Mouse (Mus musculus) layer of hippocampus, postnatal 10 days (tissue): ENCODE data around the gene Gpr174. TPM values are rescaled to one million over a fixed set of nuclear protein-coding genes. Genes with fewer than 3 reads are reported as not detected.
"Not testable (repeated sequence)": the region's sequence is repeated elsewhere in the genome, so short reads cannot be mapped to it uniquely, and the experiment has no call there.

Experiments used
- DNase-seq, 2 experiments: peaks; one replicate each; pipeline ENCODE4 v3.0.0; 2021; ENCODE audit warnings: low spot score in 2 of 2
- long read RNA-seq: library from polyadenylated mRNA; stranded (forward); transcript quantifications from one replicate; pipeline ENCODE4 v2.0.0, GENCODE M21; 2023
- total RNA-seq, 2 experiments: library from RNA; stranded (reverse); gene quantifications; 2 replicates each; pipeline ENCODE4 v1.2.3; 2021

Gene Gpr174
- total RNA-seq = not detected
- long read RNA-seq = 0 reads

DNA sequence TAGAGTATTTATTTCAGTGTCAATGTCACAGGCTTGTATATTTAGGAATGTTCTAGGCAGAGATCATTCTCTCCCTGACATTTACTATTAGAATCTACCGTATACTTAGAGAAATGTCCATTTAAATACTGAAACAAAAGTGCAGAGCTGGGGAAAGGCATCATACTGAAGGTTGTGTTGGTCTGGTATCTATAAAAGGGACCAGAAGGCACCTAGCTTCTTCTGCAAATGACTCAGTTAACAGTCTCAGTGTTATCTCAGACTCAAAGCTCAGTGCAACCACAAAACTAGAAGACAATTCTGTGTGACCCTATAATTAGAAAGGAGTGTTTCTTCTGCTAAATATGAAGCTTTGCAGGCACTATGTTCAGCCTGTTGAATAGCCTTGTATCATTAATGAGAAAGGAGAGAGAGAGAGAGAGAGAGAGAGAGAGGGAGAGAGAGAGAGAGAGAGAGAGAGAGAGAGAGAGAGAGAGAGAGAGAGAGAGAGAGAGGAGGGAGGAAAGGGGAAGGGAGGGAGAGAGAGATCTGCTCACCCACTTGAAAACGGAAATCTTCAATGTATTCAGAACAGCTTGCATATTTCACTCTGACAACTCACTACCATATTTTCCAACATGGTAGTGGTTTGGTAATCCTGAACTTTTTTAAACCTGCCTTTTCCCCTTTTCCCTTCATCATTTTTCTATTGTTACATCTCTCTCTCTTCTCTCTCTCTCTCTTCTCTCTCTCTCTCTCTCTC lies at the start of gene Gpr174:
Gene Gpr174, plus strand, starts transcription at position 393 of the 742 bp plus-strand sequence.
- DNase-seq = no peak

DNA sequence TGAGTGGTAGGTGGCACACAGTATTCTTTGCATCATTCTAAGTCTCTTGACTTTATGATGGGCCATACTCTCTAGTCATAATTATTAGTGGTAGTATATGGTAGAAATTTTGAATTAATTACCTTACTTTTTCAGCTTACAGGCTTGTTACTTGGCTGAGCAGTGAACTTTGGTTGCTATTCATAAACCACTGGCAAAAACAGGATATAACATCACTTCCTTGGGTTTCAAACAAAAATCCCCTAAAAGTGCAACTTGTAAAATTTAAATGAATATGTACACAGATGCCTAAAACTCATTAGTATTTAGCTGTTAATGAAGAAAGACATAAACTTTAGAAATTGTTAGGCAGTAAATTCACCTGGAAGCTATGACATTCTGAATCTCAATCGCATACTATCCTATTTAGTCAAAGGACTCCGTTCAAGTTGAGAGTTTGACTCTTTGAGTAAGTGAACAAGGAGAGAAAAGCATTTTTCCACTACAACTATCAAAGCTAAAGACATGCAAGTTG lies 38.0 kb upstream of the Gpr174 start:
- no peak for DNase-seq

DNA sequence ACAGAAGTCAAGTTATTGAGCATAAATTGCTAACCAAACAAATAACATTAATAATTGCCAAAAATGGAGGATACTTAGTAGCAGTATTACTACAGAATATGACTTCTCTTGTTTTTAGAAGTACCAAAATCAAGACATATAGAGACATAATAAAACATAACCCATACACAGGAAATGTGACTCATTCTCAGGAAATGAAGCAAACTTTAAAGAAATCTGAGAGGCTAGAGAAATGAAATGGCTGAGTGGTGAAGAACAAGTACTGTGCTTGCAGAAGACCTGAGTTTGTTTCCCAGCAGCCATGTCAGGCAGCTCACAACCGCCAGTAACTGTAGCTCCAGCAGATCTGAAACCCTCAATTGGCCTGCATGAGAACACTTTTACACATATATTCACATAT lies 30.8 kb upstream of the Gpr174 start:
- no peak for DNase-seq

DNA sequence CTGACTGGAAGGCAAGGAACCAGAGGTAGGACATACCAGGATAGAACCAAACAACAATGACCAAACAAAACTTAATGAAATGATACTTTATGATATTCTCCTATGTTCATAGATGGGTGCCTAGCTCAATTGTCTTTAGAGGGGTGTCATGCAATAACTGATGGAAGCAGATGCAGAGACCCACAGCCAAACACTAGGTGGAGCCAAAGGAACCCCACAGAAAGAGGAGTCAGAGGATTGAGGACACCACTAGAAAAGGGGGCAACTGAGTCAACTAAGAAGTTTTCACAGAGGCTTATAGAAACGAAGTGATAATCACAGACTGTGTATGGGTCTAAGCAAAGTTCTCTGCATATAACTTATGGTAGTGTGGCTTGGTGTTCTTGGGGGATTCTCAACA lies 24.5 kb upstream of the Gpr174 start:
- no peak for DNase-seq

DNA sequence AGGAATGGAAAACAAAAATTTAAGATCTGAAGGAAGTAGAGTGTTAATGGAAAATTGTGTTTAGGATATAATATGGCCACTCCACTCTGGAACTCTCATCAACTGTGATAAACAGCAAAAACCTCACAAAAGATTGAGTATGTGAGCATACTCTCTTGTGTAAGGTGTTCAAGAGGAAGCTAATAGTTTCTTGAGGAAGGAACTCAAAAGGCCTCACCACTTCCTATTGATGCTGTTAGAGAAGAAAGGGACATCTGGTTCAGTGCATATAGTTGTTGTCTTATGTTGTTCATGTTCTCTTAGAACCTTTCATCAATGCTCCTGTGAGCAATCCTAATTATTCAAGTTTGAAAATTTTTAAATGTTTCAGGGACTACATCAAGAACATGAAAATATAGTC lies 21.0 kb upstream of the Gpr174 start:
- DNase-seq = no peak

DNA sequence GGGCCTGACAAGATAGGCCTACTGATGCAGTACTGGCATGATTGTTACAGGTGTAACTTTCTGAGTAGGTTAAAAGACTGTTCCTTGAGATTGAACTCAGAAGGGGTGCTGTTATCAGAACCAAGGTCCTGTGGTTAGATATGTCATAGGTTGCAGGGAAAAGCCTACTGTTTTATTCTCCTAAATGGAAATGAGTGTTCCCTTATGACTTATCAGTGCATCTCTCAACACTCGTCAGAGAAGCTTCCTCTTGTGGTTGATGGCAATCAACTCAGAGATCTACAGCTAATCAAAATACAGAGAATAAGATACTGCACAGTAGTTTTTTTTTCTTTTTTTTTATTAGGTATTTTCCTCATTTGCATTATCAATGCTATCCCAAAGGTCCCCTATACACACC lies 19.2 kb upstream of the Gpr174 start:
- DNase-seq = no peak

DNA sequence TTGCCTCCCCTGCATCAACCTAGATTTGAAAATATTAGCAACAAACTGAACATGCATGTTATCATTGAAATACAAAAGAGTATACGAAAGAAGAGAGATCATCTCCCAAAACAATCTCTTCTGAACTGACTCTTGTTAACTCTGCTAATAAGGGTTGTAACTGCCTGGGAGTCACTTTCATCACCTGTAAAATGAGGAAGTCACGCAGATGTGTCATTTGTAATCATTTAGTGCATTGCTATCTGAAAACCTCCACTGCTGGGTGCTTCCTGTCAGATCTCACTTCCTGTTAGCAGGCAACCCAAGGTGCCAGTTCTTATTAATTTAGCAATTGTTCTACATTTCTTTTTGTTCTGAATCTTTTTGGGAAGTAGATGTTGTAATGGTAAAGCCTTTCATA lies 5.3 kb upstream of the Gpr174 start:
- DNase-seq = no peak

DNA sequence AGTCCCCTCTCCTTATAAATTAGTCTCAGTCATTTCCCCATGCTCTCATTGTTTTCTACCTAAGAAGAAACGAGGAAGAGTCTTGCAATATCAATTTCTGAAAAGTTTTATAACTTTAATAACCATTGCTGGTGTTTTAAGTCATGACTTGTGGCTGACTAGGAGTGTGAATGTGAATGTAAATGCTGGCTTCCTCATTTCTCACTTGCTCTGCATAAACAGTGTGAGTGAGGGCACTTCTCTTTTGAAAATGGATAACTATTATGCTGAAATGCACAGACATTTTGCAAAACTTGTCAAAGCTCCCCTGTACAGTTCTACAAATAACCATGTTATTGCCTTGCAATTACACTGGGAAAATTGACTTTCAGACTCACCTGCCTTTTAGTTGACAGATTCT lies 8.9 kb downstream of the Gpr174 start:
- no peak for DNase-seq

DNA sequence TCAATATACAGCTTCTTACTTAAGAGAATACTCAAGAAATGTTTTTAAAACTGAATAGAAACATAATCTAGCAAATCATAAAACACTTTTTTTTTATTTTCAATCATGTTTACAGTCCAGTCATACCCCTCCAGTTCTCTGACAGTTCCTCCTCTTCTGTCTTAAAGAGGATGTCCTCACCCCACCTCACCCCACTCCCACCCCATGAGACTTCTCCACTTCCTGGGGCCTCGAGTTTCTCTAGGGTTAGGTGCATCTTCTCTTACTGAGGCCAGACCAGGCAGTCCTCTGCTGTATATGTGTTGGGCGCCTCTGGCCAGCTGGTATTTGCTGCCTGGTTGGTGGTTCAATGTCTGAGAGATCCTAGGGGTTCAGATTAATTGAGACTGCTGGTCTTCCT lies 21.9 kb downstream of the Gpr174 start:
- no peak for DNase-seq

DNA sequence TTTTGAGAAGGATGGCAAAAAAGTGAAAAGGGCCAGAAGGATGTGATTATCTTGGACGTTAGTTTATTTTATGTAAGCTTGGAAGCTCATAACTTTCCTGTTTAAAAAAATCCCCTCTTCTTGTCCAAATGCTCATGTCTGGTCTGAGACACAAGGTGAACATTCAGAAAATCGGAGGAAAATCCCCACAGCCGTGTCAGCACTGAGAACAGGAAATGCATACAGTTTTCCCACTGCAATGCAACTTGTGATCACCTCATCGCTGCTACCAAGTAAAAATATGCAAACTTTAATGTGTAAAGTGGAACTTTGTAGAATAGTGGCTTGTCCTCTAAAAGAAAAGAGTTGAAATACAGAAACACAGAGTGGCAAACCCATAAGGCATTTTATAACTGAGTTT lies 28.5 kb downstream of the Gpr174 start:
- DNase-seq = no peak

DNA sequence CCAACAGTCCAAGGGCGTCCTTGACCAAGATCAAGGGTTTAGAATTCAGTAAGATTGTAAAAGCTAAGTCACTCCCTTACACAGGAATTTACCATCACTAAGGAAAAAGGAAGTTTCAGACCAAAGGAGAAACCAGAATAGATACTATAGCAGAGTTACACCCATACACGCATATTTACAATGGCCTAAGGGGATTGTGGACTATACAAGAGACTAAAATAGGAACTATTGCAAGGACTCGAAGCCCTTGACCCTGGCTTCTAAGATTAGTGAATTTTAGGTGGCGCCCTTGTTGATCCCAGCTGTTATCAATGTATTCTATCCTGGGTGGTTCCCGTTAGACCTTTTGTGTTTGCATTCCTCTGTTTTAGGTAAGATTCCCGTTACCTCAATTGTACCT lies 42.2 kb downstream of the Gpr174 start:
- not testable (repeated sequence) for DNase-seq

DNA sequence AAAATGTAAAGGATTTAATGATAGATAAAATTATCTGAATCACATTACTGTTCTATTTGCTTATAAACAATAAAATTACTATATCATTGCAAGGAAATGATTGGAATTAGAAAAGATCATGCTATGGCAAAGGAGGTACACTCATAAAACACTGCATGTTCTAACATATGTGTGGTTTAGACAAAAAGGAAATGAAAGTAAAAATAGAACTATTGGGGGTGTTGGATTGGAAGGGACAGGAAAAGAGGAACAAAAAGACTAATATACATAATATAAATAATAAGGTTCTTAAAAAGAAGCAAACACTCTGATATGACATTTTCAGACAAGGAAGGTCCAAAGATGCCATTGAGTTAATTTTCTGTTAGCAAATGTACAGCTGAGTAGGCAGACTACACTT lies 43.1 kb downstream of the Gpr174 start:
- DNase-seq = no peak

DNA sequence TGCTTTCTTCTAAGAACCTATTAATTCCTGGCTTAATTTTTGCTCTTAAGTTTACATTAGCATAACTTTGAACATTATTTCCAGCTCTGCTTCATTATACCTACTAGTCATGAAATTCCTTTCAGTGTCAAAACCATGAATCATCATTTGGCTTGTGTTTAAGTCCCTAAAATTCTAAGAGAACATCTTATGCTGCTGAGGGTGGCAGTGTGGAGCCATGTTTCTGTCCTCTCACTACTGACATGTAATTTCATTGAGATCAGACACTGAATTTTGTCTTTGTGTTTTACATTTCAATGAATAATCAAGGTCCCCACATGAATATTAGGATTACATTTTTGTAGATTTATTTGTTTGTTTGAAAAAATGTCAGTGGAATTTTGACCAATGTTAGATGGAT lies 50.8 kb downstream of the Gpr174 start:
- no peak for DNase-seq

DNA sequence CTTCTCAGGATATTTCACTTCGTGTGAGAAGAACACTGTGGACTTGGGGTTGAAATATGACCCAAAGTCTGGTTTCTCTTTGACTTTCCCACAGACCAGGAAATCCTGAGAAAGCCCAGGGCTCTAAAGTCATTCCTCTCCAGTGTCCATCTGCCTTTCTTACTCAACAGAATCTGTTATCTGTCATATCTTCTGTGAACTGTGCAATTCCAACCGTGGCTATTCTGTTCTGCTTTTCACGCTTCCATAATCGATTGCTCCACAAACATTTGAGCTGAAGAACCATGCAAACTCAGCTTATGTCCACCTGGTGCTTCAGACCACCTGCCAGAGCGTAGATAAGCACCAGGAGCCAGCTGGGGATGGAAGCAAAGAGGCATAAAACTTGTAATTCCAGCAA lies 56.9 kb downstream of the Gpr174 start:
- DNase-seq = no peak

DNA sequence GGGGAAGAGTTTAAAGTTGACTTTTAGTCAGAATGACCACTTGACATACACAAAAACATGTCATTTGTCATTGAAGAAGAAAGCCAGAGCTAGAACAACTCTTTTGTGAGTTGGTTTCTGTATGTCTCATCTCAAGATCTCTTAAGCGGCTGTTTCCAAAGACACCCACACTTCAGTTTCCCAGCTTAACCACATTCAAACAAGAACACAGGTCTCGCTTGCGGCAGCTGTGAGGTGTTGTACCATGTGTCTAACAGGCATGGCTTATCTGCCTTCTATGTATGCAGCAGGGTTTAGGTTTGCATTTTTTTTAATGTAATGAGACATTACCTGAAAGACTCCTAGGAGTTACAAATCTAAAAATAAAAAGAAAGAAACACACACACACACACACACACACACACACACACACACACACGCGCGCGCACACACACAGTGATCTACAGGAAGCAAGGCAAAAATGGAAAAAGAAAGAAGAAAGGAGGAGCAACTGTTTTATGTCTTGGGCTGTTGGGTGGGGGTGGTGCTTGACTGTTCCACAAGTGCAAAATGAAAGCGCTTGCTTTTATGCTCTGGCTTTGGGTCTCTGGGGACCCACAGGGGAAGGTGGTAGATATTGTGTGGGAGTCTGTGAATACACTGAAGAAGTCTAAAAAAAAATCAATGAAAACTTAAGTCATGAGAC lies 70.2 kb downstream of the Gpr174 start:
- DNase-seq = no peak

DNA sequence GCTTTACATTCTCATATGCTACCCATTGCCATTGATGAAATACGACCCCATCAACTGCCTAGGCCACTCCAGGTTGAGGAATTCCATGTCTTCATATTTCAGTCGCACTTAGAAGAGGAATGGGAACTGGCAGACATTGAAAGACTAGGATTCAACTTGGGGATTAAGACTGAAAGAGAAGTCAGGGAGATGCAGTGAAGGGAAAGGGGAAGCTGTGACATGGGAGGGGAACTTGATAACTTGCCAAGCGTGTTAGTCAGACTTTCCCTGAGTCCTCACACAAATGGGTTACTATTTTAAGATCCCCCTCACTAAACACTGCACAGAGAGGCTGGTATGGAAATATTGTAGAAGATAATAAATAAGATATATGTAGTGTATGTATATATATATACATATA lies 74.2 kb downstream of the Gpr174 start:
- DNase-seq = no peak

DNA sequence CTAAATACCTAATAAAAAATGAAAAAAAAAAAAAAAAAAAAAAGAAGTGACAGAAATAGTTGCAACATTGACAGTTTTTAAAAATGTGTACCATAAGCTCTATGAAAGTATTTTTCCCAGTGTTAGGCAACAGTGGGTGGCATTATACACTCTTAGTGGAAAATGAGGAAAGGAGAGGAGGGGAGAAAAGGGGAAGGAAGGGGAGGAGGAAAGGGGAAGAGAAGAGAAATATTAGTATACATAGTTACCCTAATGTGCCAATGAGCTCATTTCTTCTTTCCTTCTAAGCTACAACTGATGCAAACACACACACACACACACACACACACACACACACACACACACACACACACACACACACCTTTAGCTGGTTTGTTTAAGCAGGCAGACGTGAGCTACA lies 80.9 kb downstream of the Gpr174 start:
- no peak for DNase-seq

DNA sequence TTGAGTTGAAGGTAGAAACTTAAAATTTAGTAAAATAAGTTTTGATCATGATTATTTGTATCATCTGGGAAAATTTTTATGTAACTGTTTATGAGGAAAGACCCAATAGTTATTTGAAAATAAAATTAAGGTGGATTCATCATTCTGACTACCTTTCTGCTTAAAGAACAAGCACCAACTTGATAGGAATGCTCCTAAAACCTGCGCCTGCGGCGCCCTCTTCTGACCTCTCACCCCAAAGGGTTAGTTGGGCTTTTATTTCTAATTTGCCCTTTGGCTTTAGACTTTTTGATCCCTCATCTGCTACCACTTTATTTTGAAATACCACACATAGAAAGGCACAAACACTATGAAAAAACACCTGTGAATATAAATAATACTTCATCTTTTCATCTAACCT lies 86.3 kb downstream of the Gpr174 start:
- no peak for DNase-seq

Other genes with a start within 250 kb of the Gpr174 start
- gene P2ry10, start 167.4 kb upstream of the Gpr174 start, total RNA-seq = not detected
- under 1 TPM; 0.31 to 0.85 TPM for gene P2ry10b, start 107.0 kb upstream of the Gpr174 start, total RNA-seq
- gene Itm2a, start 147.5 kb downstream of the Gpr174 start, total RNA-seq = 10 to 100 TPM; 54.0 to 60.7 TPM